Mouse (Mus musculus): ENCODE measurements around the gene Cdk14. TPM values are rescaled to one million over a fixed set of nuclear protein-coding genes. Genes with fewer than 3 reads are reported as not detected.
A peak's percentile ranks its signal among the peaks of the same experiment; 100 is the strongest.

The Cdk14 gene
- total RNA-seq, 4 experiments from 2014 or later, result 168 to 203 (median 193) TPM

GRCm38 (mm10) chr5:5109017-5109416, 311.1 kb downstream of the Cdk14 start:
- DNase-seq (ENCODE audit: low spot score in 2 of 2), result no peak

DNA sequence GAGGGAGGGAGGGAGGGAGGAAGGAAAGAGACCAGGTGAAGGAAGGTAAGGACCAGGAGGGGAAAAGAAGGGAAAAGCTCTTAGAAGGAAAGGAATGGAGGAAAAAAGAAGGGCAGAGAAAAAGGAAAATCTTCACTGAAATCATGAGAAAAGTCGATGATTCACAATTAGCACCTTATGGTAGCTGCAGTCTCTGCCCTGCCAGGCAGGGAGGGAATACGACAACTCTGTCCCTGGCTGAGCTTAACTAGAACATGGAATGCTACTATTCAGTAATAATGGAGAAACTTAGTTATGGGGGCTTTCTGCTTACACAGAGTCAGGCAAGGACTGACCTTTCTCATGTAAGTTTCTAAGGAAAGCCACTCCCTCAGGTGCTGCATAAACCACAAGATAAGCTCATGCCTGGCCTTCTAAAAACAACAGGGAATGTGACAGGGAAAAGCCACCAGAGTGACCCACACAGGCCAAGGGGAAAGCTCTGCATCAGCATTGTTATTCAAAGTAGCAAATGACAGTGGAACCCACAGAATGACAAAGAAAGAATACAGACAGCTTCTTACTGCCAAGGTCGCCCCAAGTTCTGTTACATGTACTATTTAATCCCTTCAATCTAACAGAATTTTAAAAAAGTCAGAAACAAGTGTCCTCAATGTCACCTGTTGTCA, 323.7 kb downstream of the Cdk14 start:
- DNase-seq (ENCODE audit: low spot score in 2 of 2), result no peak

DNA sequence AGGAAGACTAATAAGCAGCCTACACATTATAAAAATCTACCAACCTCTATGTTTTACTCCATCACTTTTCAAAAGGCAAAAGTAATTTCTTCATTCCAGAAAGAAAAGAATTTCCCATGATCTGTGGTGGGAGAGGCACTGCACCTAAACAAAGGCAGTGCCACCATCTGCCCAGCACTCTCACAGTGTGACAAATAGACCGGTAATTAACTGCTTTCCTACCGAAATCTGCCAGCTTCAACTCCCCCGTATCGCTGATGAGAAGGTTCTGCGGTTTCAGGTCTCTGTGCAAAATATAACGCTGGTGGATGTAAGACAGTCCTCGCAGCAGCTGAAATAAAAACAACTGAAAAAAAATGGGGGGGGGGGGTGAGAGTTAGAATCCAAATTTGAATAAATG, 327.4 kb downstream of the Cdk14 start:
- DNase-seq (ENCODE audit: low spot score in 2 of 2), result peak in 1 of 2 experiments; percentile 55

- no peak for DNase-seq (ENCODE audit: low spot score in 2 of 2)
These were observed 348.6 kb downstream of the Cdk14 start for GRCm38 (mm10) chr5:5071526-5071925.

- DNase-seq (ENCODE audit: low spot score in 2 of 2), result no peak
These were observed 355.4 kb downstream of the Cdk14 start for GRCm38 (mm10) chr5:5064686-5065085.

DNA sequence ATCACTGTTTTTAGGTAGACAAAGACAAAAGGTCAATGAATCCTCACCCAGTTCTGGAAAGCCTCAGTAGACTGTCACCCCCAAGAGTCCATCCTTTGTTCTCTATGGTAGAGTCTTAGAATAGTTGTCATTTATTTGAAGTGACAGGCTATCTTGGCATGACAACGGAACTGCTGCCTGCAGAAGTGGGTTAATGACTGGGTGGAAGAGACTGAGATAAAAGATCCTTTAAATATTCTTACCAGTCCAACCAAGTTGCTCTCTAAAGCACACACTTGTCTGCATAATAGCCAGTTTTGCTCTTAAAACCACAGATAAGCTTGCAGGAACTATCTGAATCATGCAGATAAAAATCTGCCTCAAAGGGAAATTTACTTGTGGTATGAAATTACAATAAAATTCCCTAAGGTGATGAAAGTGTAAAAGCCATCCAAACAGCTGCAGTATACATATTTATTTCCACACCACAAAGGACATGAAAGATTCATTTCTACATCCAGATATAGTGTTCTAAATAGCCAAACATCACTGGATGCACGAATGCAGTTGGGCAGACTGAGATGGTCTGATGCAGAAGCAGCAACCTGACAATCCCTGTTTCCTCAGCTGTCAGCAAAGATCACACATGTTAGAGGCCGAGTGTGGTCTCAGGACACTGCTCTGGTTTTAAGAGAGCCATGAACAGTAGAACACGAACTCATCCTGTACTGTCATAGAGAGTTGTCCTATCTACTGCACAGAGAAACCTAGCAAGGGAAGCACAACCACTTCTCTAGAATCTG, 363.8 kb downstream of the Cdk14 start:
- DNase-seq (ENCODE audit: low spot score in 2 of 2), result no peak

- no peak for DNase-seq (ENCODE audit: low spot score in 2 of 2)
These were observed 364.6 kb downstream of the Cdk14 start for GRCm38 (mm10) chr5:5055494-5055893.

- DNase-seq (ENCODE audit: low spot score in 2 of 2), result no peak
These were observed 365.8 kb downstream of the Cdk14 start for GRCm38 (mm10) chr5:5054270-5054669.

DNA sequence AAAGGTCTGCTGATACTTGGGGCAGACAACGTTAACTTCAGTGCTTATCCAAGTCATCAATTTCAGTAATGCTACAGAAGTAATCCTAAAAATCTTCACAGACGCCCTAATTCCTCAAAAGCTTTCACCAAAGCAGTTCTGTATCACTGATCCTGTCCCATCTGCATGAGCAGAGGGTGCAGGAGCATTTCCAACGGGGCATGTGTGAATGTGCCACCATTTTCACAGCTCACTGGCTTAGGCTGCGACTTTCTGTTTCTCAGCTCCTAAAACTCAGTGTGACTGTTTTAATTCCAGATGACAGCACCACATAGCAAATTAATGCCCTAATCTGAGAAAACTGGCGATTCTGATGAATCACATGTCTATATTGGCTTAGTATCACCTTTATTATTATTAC, 375.8 kb downstream of the Cdk14 start:
- no peak for DNase-seq (ENCODE audit: low spot score in 2 of 2)

DNA sequence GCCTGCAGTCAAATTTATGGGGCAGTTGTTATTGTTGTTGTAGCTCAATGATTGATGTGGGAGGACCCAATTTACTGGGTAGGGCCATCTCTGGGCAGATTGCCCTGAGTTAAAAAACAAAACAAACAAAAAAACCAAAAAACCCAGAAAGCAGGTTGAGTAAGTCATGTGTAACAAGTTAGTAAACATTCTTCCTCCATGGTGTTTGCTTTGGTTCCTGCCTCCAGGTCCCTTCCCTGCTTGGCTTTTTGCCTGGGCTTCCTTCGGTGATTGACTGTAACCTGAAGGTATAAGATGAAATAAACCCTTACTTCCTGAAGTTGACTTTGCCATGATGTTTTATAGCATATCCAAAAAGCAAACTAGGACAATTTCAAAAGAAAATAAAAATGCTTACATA, 377.4 kb downstream of the Cdk14 start:
- DNase-seq (ENCODE audit: low spot score in 2 of 2), result no peak

GRCm38 (mm10) chr5:5041480-5041879, 378.6 kb downstream of the Cdk14 start:
- DNase-seq (ENCODE audit: low spot score in 2 of 2), result no peak

DNA sequence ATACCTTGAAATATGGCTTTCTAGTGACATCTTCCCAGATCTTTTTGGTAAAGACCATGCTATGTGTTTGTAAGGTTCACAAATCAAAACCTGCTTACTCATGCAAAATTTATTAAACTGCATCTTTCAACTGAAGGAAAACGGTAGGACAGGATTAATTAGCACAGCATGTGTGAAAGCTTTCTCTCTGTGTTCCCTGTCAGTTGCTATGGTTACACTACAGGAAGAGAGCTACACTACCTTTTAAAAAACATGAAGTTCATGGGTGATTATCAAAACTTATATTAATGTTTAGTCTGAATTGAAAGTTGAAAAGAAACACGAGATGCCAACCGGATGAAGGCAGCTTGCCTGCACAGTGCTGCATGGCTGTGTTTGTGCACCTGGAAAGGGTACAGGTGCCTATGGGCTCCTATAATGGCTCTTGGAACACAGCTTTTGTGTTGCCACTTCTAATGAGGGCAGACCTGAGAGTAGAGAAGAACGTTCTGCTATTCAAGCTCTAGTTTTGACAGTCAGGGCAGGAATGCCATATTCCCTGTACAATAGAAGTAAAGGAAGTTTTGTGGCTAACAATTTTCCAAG, 380.3 kb downstream of the Cdk14 start:
- no peak for DNase-seq (ENCODE audit: low spot score in 2 of 2)

- DNase-seq (ENCODE audit: low spot score in 2 of 2), result no peak
These were observed 386.7 kb downstream of the Cdk14 start for GRCm38 (mm10) chr5:5033445-5033844.

GRCm38 (mm10) chr5:5032847-5033246, 387.3 kb downstream of the Cdk14 start:
- DNase-seq (ENCODE audit: low spot score in 2 of 2), result no peak

- no peak for DNase-seq (ENCODE audit: low spot score in 2 of 2)
These were observed 387.7 kb downstream of the Cdk14 start for GRCm38 (mm10) chr5:5032446-5032845.

DNA sequence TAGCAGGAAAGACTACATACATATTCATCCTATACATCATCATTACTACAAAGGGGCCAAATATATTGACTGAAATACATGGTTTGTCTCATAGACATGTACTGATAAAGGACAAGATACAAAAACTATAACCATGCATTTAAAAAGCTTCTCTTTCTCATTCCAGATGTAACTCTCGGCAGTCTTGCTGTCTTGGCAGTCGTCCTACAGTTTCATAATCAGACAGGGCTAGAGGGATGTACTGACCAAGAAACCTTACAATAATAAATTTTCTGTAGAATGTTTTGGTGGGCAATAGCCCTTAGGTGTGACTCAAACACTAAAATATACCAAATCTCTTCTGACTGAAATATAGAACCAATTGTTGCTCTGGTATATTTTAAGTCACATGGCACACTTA, 389.7 kb downstream of the Cdk14 start:
- no peak for DNase-seq (ENCODE audit: low spot score in 2 of 2)

- no peak for DNase-seq (ENCODE audit: low spot score in 2 of 2)
These were observed 401.2 kb downstream of the Cdk14 start for GRCm38 (mm10) chr5:5018959-5019358.

GRCm38 (mm10) chr5:5018242-5018641, 401.9 kb downstream of the Cdk14 start:
- DNase-seq (ENCODE audit: low spot score in 2 of 2), result no peak

DNA sequence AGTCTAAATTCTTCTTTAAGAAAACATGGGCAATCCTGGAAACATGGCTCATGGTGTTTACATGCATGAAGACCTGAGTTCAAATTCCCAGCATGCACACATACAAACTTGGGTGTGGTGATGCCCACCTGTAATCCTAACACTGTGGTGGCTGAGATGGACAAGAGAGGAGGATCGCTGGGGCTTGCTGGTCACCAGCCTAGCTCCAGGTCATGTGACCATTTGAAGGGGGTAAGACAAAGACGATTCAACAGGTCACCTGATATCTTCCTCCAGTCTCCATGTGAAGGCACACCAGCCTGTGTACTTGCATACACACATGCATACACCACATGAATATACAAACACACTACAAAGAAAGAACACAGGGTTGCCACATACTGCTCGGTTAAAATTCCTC, 406.3 kb downstream of the Cdk14 start:
- DNase-seq (ENCODE audit: low spot score in 2 of 2), result no peak

GRCm38 (mm10) chr5:5012521-5013346, 407.4 kb downstream of the Cdk14 start:
- no peak for DNase-seq (ENCODE audit: low spot score in 2 of 2)

- DNase-seq (ENCODE audit: low spot score in 2 of 2), result no peak
These were observed 411.9 kb downstream of the Cdk14 start for GRCm38 (mm10) chr5:5008153-5008745.

Data from left cerebral cortex, adult 8-10 months (tissue).